ENCODE assay signal across 8 mouse cellular contexts in the genomic region with DNA sequence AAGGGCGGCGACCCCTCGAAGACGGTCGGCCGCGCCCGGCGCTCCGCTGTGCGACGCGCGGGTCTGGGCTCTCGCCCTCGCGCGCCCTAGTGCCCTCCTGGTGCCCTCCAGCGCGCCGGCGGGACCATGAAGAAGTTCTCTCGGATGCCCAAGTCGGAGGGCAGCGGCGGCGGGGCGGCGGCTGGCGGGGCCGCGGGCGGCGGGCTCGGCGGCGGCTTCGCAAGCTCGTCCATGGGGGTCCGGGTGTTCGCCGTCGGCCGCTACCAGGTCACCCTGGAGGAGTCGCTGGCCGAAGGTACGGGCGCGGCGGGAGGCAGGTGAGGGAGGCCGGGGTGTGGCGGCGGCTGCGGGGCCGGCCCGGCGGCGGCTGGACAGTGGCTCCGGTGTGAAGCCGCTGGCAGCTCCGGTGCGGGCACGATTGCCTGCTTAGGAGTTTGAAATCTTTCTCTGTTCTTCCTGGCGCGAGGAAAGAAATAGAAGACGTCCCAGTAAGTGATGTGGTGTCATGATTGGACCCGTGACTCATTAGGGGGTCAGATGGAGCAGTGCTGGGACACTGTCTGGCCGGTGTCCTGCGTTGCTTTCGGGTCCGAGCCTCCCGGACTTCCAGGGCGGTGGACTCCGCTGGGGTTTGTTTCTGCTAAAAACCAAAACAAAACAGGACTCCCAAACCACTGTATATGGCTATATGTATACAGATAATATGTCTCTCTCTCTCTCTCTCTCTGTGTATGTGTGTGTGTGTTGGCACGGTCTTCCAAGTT. TPM values are rescaled to one million over a fixed set of nuclear protein-coding genes. Genes with fewer than 3 reads are reported as not detected.
DNase-seq lines count a peak whose midpoint lies in the region; ATAC-seq and TF ChIP-seq lines count a peak whose summit lies in the region.

No protein-coding gene starts in this region.

- H3K9me3 ChIP-seq in intestine, embryonic 16.5 days (ENCODE audit: control insufficient read depth, low read length) = no peaks in the 10 kb centered on the region

- peak; percentile 38 for ATAC-seq in intestine, embryonic 16.5 days
- 0 out of 2 replicates have a peak, but pooled peaks have one; percentile 7 for ATAC-seq in neutrophil, adult 5-6 weeks (ENCODE audit: extremely low read depth, insufficient number of reproducible peaks, low FRiP score, poor library complexity, severe bottlenecking)

- no peak for TF ChIP-seq POLR2A in lung, adult 2 months (IDR thresholded peaks at IDR 0.05; ENCODE audit: borderline replicate concordance, extremely low read depth, low read depth, low read length)

- TF ChIP-seq CTCF in lung, adult 2 months (IDR thresholded peaks at IDR 0.05; ENCODE audit: insufficient read depth, low read length) = no peak

- no peaks in the 10 kb centered on the region for H3K27me3 ChIP-seq in intestine, embryonic 16.5 days (replicated peaks; ENCODE audit: control insufficient read depth, insufficient read depth, low read length)

- H3K4me1 ChIP-seq in intestine, embryonic 16.5 days (ENCODE audit: control insufficient read depth, insufficient read depth, low read length) = peaks cover 26% of the 10 kb centered on the region
- H3K4me1 ChIP-seq in lung, adult 2 months (ENCODE audit: control insufficient read depth, insufficient read depth, low read length) = peaks cover 9% of the 10 kb centered on the region

- intact Hi-C loops in left cerebral cortex, postnatal 10 days (cut with DNase I) = no loop called here

- under 1% methylated on average over 61 of the region's 75 CpGs for WGBS in intestine, embryonic 16.5 days
- WGBS in lung, adult 2 months = under 1% methylated on average over 75 of the region's 75 CpGs

- H3K36me3 ChIP-seq in intestine, embryonic 16.5 days (ENCODE audit: control insufficient read depth, insufficient read depth, low read length) = no peaks in the 10 kb centered on the region

- peak overlapping the region; percentile 90 for H3K9ac ChIP-seq in intestine, embryonic 16.5 days (ENCODE audit: low read depth, low read length)

- H3K4me3 ChIP-seq in intestine, embryonic 16.5 days (ENCODE audit: low read length) = peak overlapping the region; percentile 86
- peak overlapping the region; percentile 92 for H3K4me3 ChIP-seq in lung, adult 2 months (replicated peaks; ENCODE audit: extremely low read depth, low read depth, low read length)

- H3K27ac ChIP-seq in intestine, embryonic 16.5 days (ENCODE audit: low read length) = peak overlapping the region; percentile 97

- peak overlapping the region; percentile 82 for H3K4me2 ChIP-seq in intestine, embryonic 16.5 days (ENCODE audit: low read depth, low read length)

- DNase-seq in CD8-positive naive resting alpha-beta T cell, adult 2 months (ENCODE audit: low read depth in 2 of 2, low spot score in 2 of 2) = peak; percentile 37 to 41
- peak; percentile 55 for DNase-seq in adipocyte (ENCODE audit: low spot score)
- DNase-seq in embryo, embryonic 11 days = peak; percentile 34
- DNase-seq in gastrocnemius, postnatal 4 days (ENCODE audit: low spot score in 2 of 2) = peak; percentile 40 to 61
- DNase-seq in lung, adult 2 months = peak; percentile 71
- no peak for DNase-seq in left cerebral cortex, postnatal 10 days (ENCODE audit: extremely low spot score in 1 of 2, low spot score in 2 of 2)

RNA-seq across cellular contexts. Expression of gene Bmp2k, which starts 0.5 kb away (rescaled TPM):
- 10 to 100 TPM; 15.5 to 16.8 TPM for total RNA-seq in gastrocnemius, postnatal 4 days (2021)
- polyA plus RNA-seq in intestine, embryonic 16.5 days (2015; fragmentation: Nextera tagmentation; extraction: Ambion mirVana) = 12.5 and 17.2 TPM in 2 replicates
- polyA plus RNA-seq in lung, adult 2 months (2012; rRNA removed) = 9.1 and 11.6 TPM in 2 replicates
- 107 and 117 TPM in 2 replicates for total RNA-seq in neutrophil, adult 5-6 weeks (2017)
- total RNA-seq in left cerebral cortex, postnatal 10 days (2021) = 10 to 100 TPM; 14.3 to 14.8 TPM

Comparison
In these comparisons a context has a peak if more than half of its experiments do, and no peak if none do; other contexts are left out.
1. DNase-seq: peak in CD8-positive naive resting alpha-beta T cell, adult 2 months (2 of 2), adipocyte (single experiment), embryo, embryonic 11 days (single experiment), gastrocnemius, postnatal 4 days (2 of 2) and lung, adult 2 months (single experiment); none in left cerebral cortex, postnatal 10 days (0 of 2).